Mouse (Mus musculus) limb, embryonic 14.5 days (tissue): ENCODE measurements around the gene Stk33. TPM values are rescaled to one million over a fixed set of nuclear protein-coding genes. Genes with fewer than 3 reads are reported as not detected.

Experiments
- ATAC-seq: fragments of 200-750 bp; cut with Nextera tagmentation; 2 replicates; pipeline ENCODE4 v1.8.0; 2017; ENCODE audit warnings: low read depth, moderate number of reproducible peaks, moderate TSS enrichment; ENCODE audit not compliant: low FRiP score
- DNase-seq: peaks from one replicate; pipeline ENCODE4 v3.0.0-alpha.2; 2015; ENCODE audit warnings: low spot score
- H3K27ac ChIP-seq: fragments of 300-500 bp; sonication (generic); replicated peaks from 2 replicates; pipeline ENCODE4 v1.5.1; 2014; ENCODE audit warnings: low read depth, mild to moderate bottlenecking, low read length, moderate library complexity, mixed read lengths
- H3K27me3 ChIP-seq: fragments of 300-500 bp; sonication (generic); 2 replicates; pipeline ENCODE4 v1.6.1; 2014; ENCODE audit warnings: low read length, mixed read lengths; ENCODE audit not compliant: control insufficient read depth, insufficient read depth
- H3K36me3 ChIP-seq: fragments of 300-500 bp; sonication (generic); 2 replicates; pipeline ENCODE4 v1.6.1; 2014; ENCODE audit warnings: mild to moderate bottlenecking, low read length, moderate library complexity, mixed read lengths; ENCODE audit not compliant: control insufficient read depth, insufficient read depth
- H3K4me1 ChIP-seq: fragments of 300-500 bp; sonication (generic); 2 replicates; pipeline ENCODE4 v1.6.1; 2014; ENCODE audit warnings: antibody characterized with exemption, low read length, mixed read lengths; ENCODE audit not compliant: control insufficient read depth, insufficient read depth
- H3K4me2 ChIP-seq: fragments of 300-500 bp; sonication (generic); replicated peaks from 2 replicates; pipeline ENCODE4 v1.6.1; 2014; ENCODE audit warnings: low read depth, mild to moderate bottlenecking, low read length, moderate library complexity; ENCODE audit not compliant: severe bottlenecking
- H3K4me3 ChIP-seq: fragments of 300-500 bp; sonication (generic); replicated peaks from 2 replicates; pipeline ENCODE4 v1.5.1; 2014; ENCODE audit warnings: low read length
- H3K9ac ChIP-seq: fragments of 300-500 bp; sonication (generic); 2 replicates; pipeline ENCODE4 v1.6.1; 2014; ENCODE audit warnings: mild to moderate bottlenecking, low read depth, low read length, moderate library complexity; ENCODE audit not compliant: severe bottlenecking
- H3K9me3 ChIP-seq: fragments of 300-500 bp; sonication (generic); 2 replicates; pipeline ENCODE4 v1.6.1; 2016; ENCODE audit warnings: low read length; ENCODE audit not compliant: control insufficient read depth
- POLR2A ChIP-seq: fragments of 200-500 bp; IDR thresholded peaks from 2 replicates; pipeline ENCODE4 v1.8.0; 2012; ENCODE audit warnings: inconsistent platforms, mild to moderate bottlenecking, moderate library complexity, borderline replicate concordance; ENCODE audit not compliant: insufficient read depth, insufficient read length; ENCODE audit errors: extremely low read depth
- whole genome bisulfite sequencing: fragments of 180-500 bp; shearing (Covaris S2); extraction: QIAGEN DNeasy Blood & Tissue Kit; methylation state at CpG from one replicate; pipeline ENCODE4 v1.1.7; 2014; 5-methylcytosine and 5-hydroxymethylcytosine counted together
- polyA plus RNA-seq, 2 experiments: library from polyadenylated mRNA; depleted of rRNA in 1 of 2; stranded (reverse) in 1 of 2; unstranded in 1 of 2; fragments of >200 nt; fragmentation: Nextera tagmentation in 1 of 2; extraction: Ambion mirVana in 1 of 2; gene quantifications; 2 replicates each; pipeline versions ENCODE4 v1.2.1 to v1.2.3; 2012 to 2014

Gene Stk33
- polyA plus RNA-seq, 2 experiments = 1.7 TPM

DNA sequence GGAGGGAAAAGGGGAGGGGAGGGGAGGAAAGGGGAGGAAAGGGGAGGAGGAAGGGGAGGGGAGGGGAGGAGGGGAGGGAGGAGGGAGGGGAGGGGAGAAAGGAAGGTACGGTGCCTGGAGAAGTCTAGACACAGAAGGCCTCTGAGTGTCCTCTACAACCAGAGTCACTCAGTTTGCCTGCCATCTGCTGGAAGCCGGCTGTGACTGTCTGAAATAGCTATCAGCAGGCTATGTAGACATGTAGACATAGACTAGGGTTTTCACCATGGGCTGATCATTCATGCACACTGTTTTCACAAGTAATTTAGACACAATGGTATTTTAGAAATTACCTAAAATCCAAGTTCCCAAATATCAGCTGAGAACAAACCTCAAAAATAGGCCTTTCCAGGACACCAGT lies 148.4 kb downstream of the Stk33 start:
- TF ChIP-seq POLR2A = no peak
- DNase-seq (no peak), ATAC-seq (no peak)
- Histone ChIP-seq H3K27ac (no peak overlapping the region), H3K4me3 (no peak overlapping the region), H3K4me1 (no peaks in the 10 kb centered on the region), H3K36me3 (no peaks in the 10 kb centered on the region), H3K9ac (no peak overlapping the region), H3K4me2 (no peak overlapping the region), H3K9me3 (no peaks in the 10 kb centered on the region), H3K27me3 (no peaks in the 10 kb centered on the region)
- 11% methylated on average over 2 of the region's 2 CpGs for WGBS

GRCm38 (mm10) chr7:109289106-109289505 lies 149.8 kb downstream of the Stk33 start:
- 65% methylated on average over 6 of the region's 6 CpGs for WGBS
- Histone ChIP-seq H3K4me1 (no peaks in the 10 kb centered on the region), H3K27ac (no peak overlapping the region), H3K9me3 (no peaks in the 10 kb centered on the region), H3K9ac (no peak overlapping the region), H3K36me3 (no peaks in the 10 kb centered on the region), H3K4me3 (no peak overlapping the region), H3K4me2 (no peak overlapping the region), H3K27me3 (no peaks in the 10 kb centered on the region)
- DNase-seq (no peak), ATAC-seq (no peak)
- TF ChIP-seq POLR2A = no peak

GRCm38 (mm10) chr7:109282106-109282505 lies 156.8 kb downstream of the Stk33 start:
- Histone ChIP-seq H3K4me1 (peaks cover 4% of the 10 kb centered on the region), H3K36me3 (no peaks in the 10 kb centered on the region), H3K9me3 (no peaks in the 10 kb centered on the region), H3K27ac (no peak overlapping the region), H3K27me3 (no peaks in the 10 kb centered on the region), H3K4me3 (no peak overlapping the region), H3K4me2 (no peak overlapping the region), H3K9ac (no peak overlapping the region)
- DNase-seq (no peak), ATAC-seq (no peak)
- 63% methylated on average over 4 of the region's 4 CpGs for WGBS
- no peak for TF ChIP-seq POLR2A

DNA sequence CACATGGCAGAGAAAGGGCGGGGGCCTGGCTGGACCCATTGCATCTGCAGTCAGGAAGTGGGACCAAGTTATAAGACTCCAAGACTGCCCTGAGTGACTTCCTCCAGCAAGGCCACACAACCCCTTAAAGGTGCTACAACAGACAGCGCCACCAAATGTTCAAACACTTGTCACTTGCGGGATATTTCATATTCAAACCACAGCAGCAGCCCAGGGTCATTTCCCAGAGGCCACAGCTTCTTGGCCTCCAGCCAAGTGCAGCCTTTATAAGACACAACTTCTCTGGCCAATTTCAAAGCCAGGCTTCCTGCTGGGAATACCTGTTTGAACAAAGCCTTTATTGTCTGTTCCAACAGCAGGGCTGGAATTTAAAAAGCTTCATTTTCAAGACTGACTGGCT lies 162.3 kb downstream of the Stk33 start:
- Histone ChIP-seq H3K9me3 (no peaks in the 10 kb centered on the region), H3K27me3 (no peaks in the 10 kb centered on the region), H3K4me3 (no peak overlapping the region), H3K36me3 (no peaks in the 10 kb centered on the region), H3K27ac (no peak overlapping the region), H3K9ac (no peak overlapping the region), H3K4me2 (no peak overlapping the region), H3K4me1 (peaks cover 9% of the 10 kb centered on the region)
- no peak for ATAC-seq
- peak; percentile 64 for DNase-seq
- WGBS = 36% methylated on average over 3 of the region's 3 CpGs
- no peak for TF ChIP-seq POLR2A

DNA sequence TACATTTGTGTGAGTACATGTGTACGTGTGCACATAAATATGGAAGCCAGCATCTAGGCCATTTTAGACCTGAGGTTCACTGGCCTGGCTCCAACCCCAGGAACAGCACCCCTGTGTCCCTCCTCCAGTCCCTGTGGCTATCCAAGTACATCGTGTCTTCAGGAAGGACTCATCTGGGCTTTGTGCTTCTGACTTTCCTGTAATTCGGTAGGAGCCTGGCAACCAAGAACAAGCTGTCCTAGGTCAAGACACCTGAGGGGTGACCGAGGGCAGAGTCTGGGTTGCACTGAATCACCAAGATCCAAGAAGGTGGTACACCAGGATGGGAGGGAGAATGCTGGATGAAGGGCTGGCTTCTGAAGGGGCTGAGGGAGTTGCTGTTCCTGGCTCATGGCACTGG lies 163.0 kb downstream of the Stk33 start:
- ATAC-seq (no peak), DNase-seq (no peak)
- WGBS = 76% methylated on average over 4 of the region's 4 CpGs
- H3K4me2 ChIP-seq = no peak overlapping the region
- TF ChIP-seq POLR2A = no peak
- H3K4me3 ChIP-seq = no peak overlapping the region
- H3K9me3 ChIP-seq = no peaks in the 10 kb centered on the region
- H3K36me3 ChIP-seq = no peaks in the 10 kb centered on the region
- H3K27me3 ChIP-seq = no peaks in the 10 kb centered on the region
- peaks cover 9% of the 10 kb centered on the region for H3K4me1 ChIP-seq
- H3K9ac ChIP-seq = no peak overlapping the region
- H3K27ac ChIP-seq = no peak overlapping the region

DNA sequence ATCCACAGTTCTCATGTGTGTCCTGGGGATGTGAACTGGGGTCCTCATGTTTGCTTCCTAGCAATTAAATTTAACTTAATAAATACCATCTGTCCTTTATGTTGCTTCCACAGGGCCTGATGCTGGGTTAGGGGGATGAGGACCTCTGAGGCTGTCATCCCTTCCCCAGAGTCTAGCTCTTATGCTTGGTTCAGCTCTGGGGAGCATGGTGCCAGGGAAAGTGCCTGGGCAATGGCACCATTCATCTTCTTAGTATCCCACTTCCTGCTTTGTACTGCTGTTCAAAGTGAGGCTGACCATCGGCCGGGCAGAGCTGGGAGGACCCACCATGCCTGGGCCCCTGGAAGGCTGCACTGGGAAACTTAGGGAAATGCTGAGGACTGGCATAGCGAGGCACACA lies 163.7 kb downstream of the Stk33 start:
- Histone ChIP-seq H3K9ac (no peak overlapping the region), H3K36me3 (no peaks in the 10 kb centered on the region), H3K9me3 (no peaks in the 10 kb centered on the region), H3K27me3 (no peaks in the 10 kb centered on the region), H3K4me3 (no peak overlapping the region), H3K27ac (no peak overlapping the region), H3K4me2 (no peak overlapping the region), H3K4me1 (peaks cover 9% of the 10 kb centered on the region)
- 72% methylated on average over 3 of the region's 3 CpGs for WGBS
- no peak for TF ChIP-seq POLR2A
- no peak for ATAC-seq
- DNase-seq = no peak
